Mouse (Mus musculus): ENCODE data around the gene 1110008P14Rik.

GRCm38 (mm10) chr2:32332159-32332558 lies 49.6 kb downstream of the 1110008P14Rik start:
- TF ChIP-seq CTCF (IDR thresholded peaks at IDR 0.05; ENCODE audit: low read depth) (no peak), EP300 (IDR thresholded peaks at IDR 0.05; ENCODE audit: low read depth) (no peak)
